Mouse (Mus musculus): Measurements from ENCODE around the gene Rpa1.

DNA sequence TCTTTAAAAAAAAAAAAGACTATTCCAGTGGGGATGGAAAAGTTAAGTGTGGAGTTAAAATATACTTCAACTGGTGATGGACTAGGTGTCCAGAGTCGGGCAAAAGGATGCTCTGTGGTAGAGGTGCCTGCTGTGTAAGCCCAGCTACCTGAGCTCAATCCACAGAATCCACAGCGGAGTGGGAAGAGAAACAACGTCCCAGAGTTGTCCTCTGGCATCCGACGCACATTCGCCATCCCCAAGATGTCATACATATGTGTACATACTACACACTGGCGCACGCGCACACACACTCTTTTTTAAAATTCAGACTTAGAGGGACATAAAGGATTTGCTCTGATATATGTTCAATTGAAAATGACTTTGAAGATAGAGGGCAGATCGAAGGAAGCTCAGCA is 937 bp downstream of the Rpa1 start:
- TF ChIP-seq CTCF (IDR thresholded peaks at IDR 0.05; ENCODE audit: insufficient read depth, low read length) (no peak), POLR2A (IDR thresholded peaks at IDR 0.05; ENCODE audit: borderline replicate concordance, extremely low read depth, low read depth, low read length) (no peak)

Measured in lung, adult 2 months (tissue).